Mouse (Mus musculus) embryonic facial prominence, embryonic 14.5 days (tissue): ENCODE measurements at regions not wholly inside any gene's neighbourhood (a gene's known extent, or its start where the extent isn't known, plus 50 kb on each side); places are given as distances from the start of the nearest gene placed in this dataset.
"Not testable (repeated sequence)": the region's sequence is repeated elsewhere in the genome, so short reads cannot be mapped to it uniquely, and the experiment has no call there.

Experiments
- ATAC-seq: fragments of 200-750 bp; cut with Nextera tagmentation; 2 replicates; pipeline ENCODE4 v1.8.0; 2017; ENCODE audit warnings: low read depth, moderate number of reproducible peaks, moderate TSS enrichment
- DNase-seq: peaks from one replicate; pipeline ENCODE4 v3.0.0-alpha.2; 2015; ENCODE audit warnings: low spot score
- H3K27ac ChIP-seq: fragments of 300-500 bp; sonication (generic); replicated peaks from 2 replicates; pipeline ENCODE4 v1.5.1; 2014; ENCODE audit warnings: low read depth, mild to moderate bottlenecking, low read length, moderate library complexity
- H3K27me3 ChIP-seq: fragments of 300-500 bp; sonication (generic); replicated peaks from 2 replicates; pipeline ENCODE4 v1.6.1; 2014; ENCODE audit warnings: low read length; ENCODE audit not compliant: control insufficient read depth, insufficient read depth
- H3K36me3 ChIP-seq: fragments of 300-500 bp; sonication (generic); 2 replicates; pipeline ENCODE4 v1.6.1; 2014; ENCODE audit warnings: low read length, mixed read lengths; ENCODE audit not compliant: control insufficient read depth, insufficient read depth
- H3K4me1 ChIP-seq: fragments of 300-500 bp; sonication (generic); 2 replicates; pipeline ENCODE4 v1.6.1; 2014; ENCODE audit warnings: antibody characterized with exemption, low read length; ENCODE audit not compliant: control insufficient read depth, insufficient read depth
- H3K4me2 ChIP-seq: fragments of 300-500 bp; sonication (generic); 2 replicates; pipeline ENCODE4 v1.6.1; 2014; ENCODE audit warnings: low read depth, mild to moderate bottlenecking, low read length, moderate library complexity, mixed read lengths
- H3K4me3 ChIP-seq: fragments of 300-500 bp; sonication (generic); 2 replicates; pipeline ENCODE4 v1.5.1; 2014; ENCODE audit warnings: low read depth, mild to moderate bottlenecking, low read length
- H3K9ac ChIP-seq: fragments of 300-500 bp; sonication (generic); 2 replicates; pipeline ENCODE4 v1.6.1; 2014; ENCODE audit warnings: low read depth, mild to moderate bottlenecking, low read length, moderate library complexity, mixed read lengths
- H3K9me3 ChIP-seq: fragments of 300-500 bp; sonication (generic); 2 replicates; pipeline ENCODE4 v1.6.1; 2016; ENCODE audit warnings: low read length; ENCODE audit not compliant: control insufficient read depth
- whole genome bisulfite sequencing: fragments of 180-500 bp; shearing (Covaris S2); extraction: QIAGEN DNeasy Blood & Tissue Kit; methylation state at CpG from one replicate; pipeline ENCODE4 v1.1.7; 2014; 5-methylcytosine and 5-hydroxymethylcytosine counted together

DNA sequence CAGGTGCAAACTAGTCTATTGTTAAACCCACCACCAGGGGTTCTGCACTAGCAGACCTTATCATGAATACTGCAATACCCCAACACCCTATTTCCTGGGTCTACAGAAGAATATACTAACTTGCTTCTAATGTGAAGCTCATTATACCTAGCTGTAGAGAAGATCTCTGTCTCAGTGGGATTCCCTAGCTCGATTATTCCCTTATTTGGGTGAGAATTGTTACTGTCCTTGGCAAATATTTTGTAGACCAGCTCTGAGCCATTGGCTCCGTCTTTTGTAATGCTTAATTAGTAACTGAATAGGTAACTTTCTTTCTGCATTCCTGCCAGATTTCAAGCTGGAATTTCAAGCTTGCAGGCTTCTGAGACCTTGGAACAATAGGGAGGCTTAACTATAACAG, 590.8 kb upstream of the Adcyap1 start:
- H3K27ac ChIP-seq, ATAC-seq: not testable (repeated sequence)
- 31% methylated on average over 2 of the region's 2 CpGs for WGBS

DNA sequence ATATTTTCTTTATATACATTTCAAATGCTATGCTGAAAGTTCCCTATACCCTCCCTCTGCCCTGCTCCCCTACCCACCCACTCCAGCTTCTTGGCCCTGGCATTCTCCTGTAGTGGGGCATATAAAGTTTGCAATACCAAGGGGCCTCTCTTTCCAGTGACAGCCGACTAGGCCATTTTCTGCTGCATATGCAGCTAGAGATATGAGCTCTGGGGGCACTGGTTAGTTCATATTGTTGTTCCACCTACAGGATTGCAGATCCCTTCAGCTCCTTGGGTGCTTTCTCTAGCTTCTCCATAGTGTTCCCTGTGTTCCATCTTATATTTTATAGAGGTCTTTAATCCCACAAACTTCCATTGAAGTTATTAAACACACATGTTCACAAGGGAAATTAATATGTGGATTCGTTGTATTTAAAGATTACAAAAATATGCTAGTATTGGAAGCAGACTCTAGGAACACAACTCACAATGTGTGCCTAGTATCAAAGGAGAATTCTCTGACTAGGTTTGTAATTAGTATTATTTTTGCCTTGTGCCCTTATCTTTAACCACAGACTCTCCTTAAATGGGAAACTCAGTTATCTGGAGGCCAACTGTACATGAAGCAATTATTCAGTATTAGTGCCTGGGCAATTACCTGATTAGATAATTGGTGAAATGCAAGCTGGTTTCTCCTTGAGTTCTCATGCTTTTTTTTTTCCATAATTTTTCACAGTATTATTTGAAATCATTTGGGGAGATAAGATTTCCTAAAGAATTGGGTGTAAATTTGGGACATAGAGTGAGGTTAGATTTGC, 569.8 kb upstream of the Adcyap1 start:
- DNase-seq (no peak), ATAC-seq (no peak)
- no peak overlapping the region for H3K4me2 ChIP-seq
- no peak overlapping the region for H3K27ac ChIP-seq
- no peaks in the 10 kb centered on the region for H3K36me3 ChIP-seq
- no peak overlapping the region for H3K4me3 ChIP-seq
- H3K27me3 ChIP-seq: no peaks in the 10 kb centered on the region
- no peak overlapping the region for H3K9ac ChIP-seq
- H3K4me1 ChIP-seq: no peaks in the 10 kb centered on the region
- no peaks in the 10 kb centered on the region for H3K9me3 ChIP-seq
- WGBS: 71% methylated on average over 2 of the region's 2 CpGs

More for the DNA sequence above, 590.8 kb upstream of the Adcyap1 start:
- not testable (repeated sequence) for H3K4me1 ChIP-seq, H3K9ac ChIP-seq, H3K36me3 ChIP-seq, H3K4me3 ChIP-seq, H3K9me3 ChIP-seq, H3K4me2 ChIP-seq, H3K27me3 ChIP-seq
- DNase-seq: peak; percentile 1

DNA sequence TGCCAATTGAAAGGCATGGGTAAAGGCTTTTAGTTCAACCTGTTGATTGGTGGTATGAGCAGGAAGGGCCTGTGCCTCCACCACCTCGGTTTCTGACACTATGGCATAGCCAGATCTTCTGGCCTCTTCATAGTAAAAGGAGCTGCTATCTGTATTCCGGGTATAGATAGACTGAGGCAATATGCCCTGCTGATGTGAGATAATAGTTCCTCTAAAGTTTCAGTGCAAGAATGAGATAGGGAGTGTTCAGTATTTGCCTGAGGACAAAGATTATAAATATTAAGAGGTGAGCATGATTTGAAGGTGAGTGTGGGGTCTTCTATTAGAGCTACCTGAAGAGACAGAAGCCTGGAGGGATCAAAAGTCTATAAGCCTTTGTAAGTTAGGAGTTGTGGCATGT, 547.6 kb upstream of the Adcyap1 start:
- no peak for ATAC-seq

More for the DNA sequence above, 547.6 kb upstream of the Adcyap1 start:
- Histone ChIP-seq H3K36me3 (no peaks in the 10 kb centered on the region), H3K27me3 (no peaks in the 10 kb centered on the region), H3K27ac (no peak overlapping the region), H3K9ac (no peak overlapping the region), H3K4me2 (no peak overlapping the region), H3K9me3 (no peaks in the 10 kb centered on the region), H3K4me3 (no peak overlapping the region), H3K4me1 (no peaks in the 10 kb centered on the region)
- WGBS: 85% methylated on average over 2 of the region's 2 CpGs
- DNase-seq: no peak
